Mouse (Mus musculus): ENCODE measurements around the gene Me1.
"Not testable (repeated sequence)": the region's sequence is repeated elsewhere in the genome, so short reads cannot be mapped to it uniquely, and the experiment has no call there.

Gene Me1

GRCm38 (mm10) chr9:86596983-86597382 lies 98.8 kb downstream of the Me1 start:
- DNase-seq (ENCODE audit: low spot score): not testable (repeated sequence)

DNA sequence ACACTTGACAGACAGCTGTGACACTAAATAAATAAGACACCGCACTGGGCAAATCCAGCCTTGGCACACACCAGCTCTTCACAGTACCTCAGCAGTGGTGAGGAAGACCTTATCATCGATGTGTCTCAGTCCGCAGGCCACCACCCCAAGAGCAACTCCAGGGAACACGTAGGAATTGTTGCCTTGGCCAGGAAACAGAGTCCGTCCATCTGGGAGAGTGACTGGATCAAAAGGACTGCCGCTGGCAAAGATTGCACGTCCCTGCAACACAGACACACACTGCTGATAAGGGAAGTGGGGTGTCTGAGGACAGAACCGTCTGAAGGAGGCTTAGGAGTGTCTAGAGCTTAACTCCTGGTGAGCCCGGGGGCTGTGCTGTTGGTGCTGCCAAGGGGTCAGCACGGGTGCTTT lies 101.4 kb downstream of the Me1 start:
- DNase-seq (ENCODE audit: low spot score): not testable (repeated sequence)

GRCm38 (mm10) chr9:86592676-86593668 lies 102.8 kb downstream of the Me1 start:
- DNase-seq (ENCODE audit: low spot score): peak; percentile 60

GRCm38 (mm10) chr9:86587019-86587795 lies 108.5 kb downstream of the Me1 start:
- no peak for DNase-seq (ENCODE audit: low spot score)

- peak; percentile 75 for DNase-seq (ENCODE audit: low spot score)
Observed at GRCm38 (mm10) chr9:86583740-86584139, 112.0 kb downstream of the Me1 start.

DNA sequence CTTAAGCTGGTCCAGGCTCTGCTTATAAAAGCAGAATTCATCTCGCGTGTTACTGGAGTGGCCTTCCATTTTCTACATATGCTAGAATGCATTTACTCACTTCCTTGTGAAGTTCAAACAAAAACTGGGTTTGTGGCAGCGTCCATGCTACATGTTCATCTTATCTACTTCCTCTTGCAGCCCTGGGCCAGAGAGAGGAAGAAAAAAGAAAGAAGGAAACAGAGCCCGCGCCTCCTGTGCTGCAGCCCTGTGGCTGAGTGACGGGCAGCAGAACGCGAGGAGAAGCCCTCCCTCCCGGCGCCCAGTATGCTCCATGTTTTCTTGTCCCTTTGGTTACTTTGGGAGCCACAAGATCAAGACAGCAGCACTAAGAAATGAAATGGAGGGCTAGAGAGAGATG lies 116.1 kb downstream of the Me1 start:
- DNase-seq (ENCODE audit: low spot score): no peak

- DNase-seq (ENCODE audit: low spot score): no peak
Observed at GRCm38 (mm10) chr9:86575178-86575577, 120.6 kb downstream of the Me1 start.

DNA sequence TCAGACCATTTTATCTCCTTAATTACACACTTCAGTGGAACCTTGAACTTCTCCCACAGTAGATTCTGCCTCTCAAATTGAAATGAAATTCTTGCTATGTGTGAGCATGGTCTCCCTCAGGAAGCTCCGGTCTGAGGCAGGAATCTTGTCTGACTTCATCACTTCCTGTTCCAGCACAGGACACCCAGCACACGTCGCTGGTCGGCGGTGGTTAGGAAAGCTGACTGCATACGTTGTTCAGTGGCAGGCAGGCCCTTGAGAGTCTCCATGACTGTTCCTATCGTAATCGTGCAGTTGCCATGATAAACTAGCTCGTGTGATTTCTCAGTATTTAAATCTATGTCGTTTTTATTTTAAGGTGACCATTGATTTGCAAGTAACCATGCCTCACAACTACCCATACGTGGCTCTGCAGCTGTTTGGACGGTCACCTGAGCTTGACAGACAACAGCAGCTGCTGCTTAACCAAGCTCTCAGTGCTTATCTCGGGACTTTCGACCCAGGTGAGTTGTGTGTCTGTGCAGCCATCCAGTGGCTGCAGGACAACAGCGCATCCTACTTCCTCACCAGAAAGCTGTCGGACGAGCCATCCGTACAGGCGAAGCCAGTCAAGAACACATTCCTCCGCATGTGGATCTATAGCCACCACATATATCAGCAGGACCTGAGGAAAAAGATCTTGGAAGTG lies 122.0 kb downstream of the Me1 start:
- no peak for DNase-seq (ENCODE audit: low spot score)

- DNase-seq (ENCODE audit: low spot score): peak; percentile 90
Observed at GRCm38 (mm10) chr9:86572636-86573291, 123.0 kb downstream of the Me1 start.

GRCm38 (mm10) chr9:86572196-86572595 lies 123.6 kb downstream of the Me1 start:
- DNase-seq (ENCODE audit: low spot score): peak; percentile 40

GRCm38 (mm10) chr9:86571540-86572135 lies 124.1 kb downstream of the Me1 start, which contains the start of the genes Pgm3 and Rwdd2a:
Gene Pgm3, minus strand, starts transcription at chr9:86571842.
Gene Rwdd2a, plus strand, starts transcription at chr9:86571991.
- DNase-seq (ENCODE audit: low spot score): peak; percentile 95

- no peak for DNase-seq (ENCODE audit: low spot score)
Observed at GRCm38 (mm10) chr9:86570946-86571345, 124.8 kb downstream of the Me1 start.

GRCm38 (mm10) chr9:86570261-86570890 lies 125.4 kb downstream of the Me1 start:
- no peak for DNase-seq (ENCODE audit: low spot score)

GRCm38 (mm10) chr9:86569314-86569910 lies 126.3 kb downstream of the Me1 start:
- no peak for DNase-seq (ENCODE audit: low spot score)

DNA sequence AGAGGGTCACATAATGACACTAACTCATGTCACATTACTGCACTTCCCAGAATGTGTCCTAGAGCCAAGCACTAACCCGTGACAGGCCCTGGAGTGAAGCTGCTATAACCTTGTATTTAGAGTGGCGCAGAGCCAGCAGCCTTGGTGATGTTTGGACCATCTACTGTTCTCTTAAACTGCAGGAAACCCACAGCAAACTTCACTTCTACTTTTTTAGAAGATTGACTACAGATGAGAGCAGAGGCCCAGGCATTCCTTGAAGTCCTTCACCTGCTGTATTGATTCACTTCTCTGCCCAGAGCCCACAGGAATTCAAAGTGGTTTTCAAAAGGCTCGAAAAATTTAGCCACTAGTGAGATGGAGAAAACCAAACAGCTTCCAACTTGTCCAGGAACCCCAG lies 135.2 kb downstream of the Me1 start:
- no peak for DNase-seq (ENCODE audit: low spot score)

DNA sequence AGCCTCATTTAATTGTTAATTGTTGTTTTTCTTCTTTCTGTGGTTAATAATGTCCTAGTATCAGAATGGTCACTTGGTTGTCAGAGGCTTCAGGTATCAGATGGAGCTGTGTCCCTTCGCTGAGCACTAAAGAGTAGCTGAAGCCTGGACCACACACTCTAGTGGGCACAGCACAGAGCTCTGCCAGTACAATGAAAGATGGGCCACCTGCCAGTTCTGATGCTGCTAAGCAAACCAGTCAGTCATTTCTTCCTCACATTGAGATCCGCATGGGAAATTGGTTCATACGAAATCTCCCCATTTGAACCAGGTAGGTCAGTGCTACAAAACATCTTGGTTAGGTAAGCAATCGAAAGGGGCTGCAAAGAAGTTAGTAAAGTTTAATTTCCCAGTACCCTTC lies 141.1 kb downstream of the Me1 start:
- no peak for DNase-seq (ENCODE audit: low spot score)

GRCm38 (mm10) chr9:86553886-86554285 lies 141.9 kb downstream of the Me1 start:
- DNase-seq (ENCODE audit: low spot score): no peak

GRCm38 (mm10) chr9:86550717-86551116 lies 145.0 kb downstream of the Me1 start:
- no peak for DNase-seq (ENCODE audit: low spot score)

GRCm38 (mm10) chr9:86549637-86550162 lies 146.1 kb downstream of the Me1 start:
- DNase-seq (ENCODE audit: low spot score): no peak

GRCm38 (mm10) chr9:86544559-86544958 lies 151.2 kb downstream of the Me1 start:
- DNase-seq (ENCODE audit: low spot score): no peak
